20 mouse cellular contexts compared by ENCODE assay signal in the genomic region with DNA sequence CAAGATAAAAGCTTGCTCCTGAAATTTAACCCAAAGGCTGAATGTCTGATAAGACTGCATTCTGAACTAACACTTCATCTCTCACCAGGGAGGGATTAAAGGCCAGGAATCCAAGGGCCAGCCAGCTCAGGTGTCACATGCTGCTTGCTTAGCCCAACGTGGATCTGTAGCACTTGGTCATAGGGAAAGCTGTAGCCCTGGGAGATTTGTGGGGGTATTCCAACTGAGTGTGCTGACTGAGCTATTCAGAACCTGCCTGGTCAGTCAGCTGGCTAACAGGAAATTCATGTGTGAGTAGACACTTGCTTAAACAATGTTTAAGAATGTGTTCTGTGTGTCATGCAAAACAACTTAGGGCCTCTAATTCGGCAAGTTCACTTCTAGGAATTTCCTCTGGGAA. TPM values are rescaled to one million over a fixed set of nuclear protein-coding genes. Genes with fewer than 3 reads are reported as not detected.
DNase-seq lines count a peak whose midpoint lies in the region; ATAC-seq and TF ChIP-seq lines count a peak whose summit lies in the region.
"Had no signal": no experiment of that assay in that cellular context is flagged by ENCODE, and none has a peak within 500 bp of the region (broad histone marks: within the 10 kb centered on the region; RNA-seq: fewer than 3 reads in every experiment).

No protein-coding gene starts in this region.

- H3K9me3 ChIP-seq in lung, embryonic 16.5 days (ENCODE audit: control insufficient read depth, low read length) = no peaks in the 10 kb centered on the region
- H3K9me3 ChIP-seq in kidney, postnatal 0 days (replicated peaks; ENCODE audit: low read length) = no peaks in the 10 kb centered on the region
- no peaks in the 10 kb centered on the region for H3K9me3 ChIP-seq in stomach, postnatal 0 days (ENCODE audit: control insufficient read depth, low read length)
- no peaks in the 10 kb centered on the region for H3K9me3 ChIP-seq in midbrain, embryonic 14.5 days (ENCODE audit: control insufficient read depth, low read length)
- H3K9me3 ChIP-seq: embryonic facial prominence, embryonic 13.5 days; limb, embryonic 15.5 days had no signal

- H3K4me2 ChIP-seq in lung, embryonic 16.5 days (ENCODE audit: low read depth, low read length) = no peak overlapping the region
- H3K4me2 ChIP-seq in kidney, postnatal 0 days (ENCODE audit: low read length) = no peak overlapping the region
- no peak overlapping the region for H3K4me2 ChIP-seq in stomach, postnatal 0 days (replicated peaks; ENCODE audit: low read depth)
- no peak overlapping the region for H3K4me2 ChIP-seq in midbrain, embryonic 14.5 days (ENCODE audit: low read length)
- H3K4me2 ChIP-seq: embryonic facial prominence, embryonic 13.5 days; limb, embryonic 15.5 days had no signal

- TF ChIP-seq EP300 in stomach, postnatal 0 days (optimal IDR thresholded peaks at IDR 0.05) = no peak

- WGBS in lung, embryonic 16.5 days = 13% methylated on average over 2 of the region's 2 CpGs
- WGBS in lung, adult 2 months = 35% methylated on average over 2 of the region's 2 CpGs
- WGBS in kidney, postnatal 0 days = 17% methylated on average over 2 of the region's 2 CpGs
- WGBS in stomach, postnatal 0 days = 15% methylated on average over 2 of the region's 2 CpGs
- WGBS in midbrain, embryonic 14.5 days = 68% methylated on average over 2 of the region's 2 CpGs

- no peak overlapping the region for H3K4me3 ChIP-seq in lung, embryonic 16.5 days (ENCODE audit: low read length)
- H3K4me3 ChIP-seq in lung, adult 2 months (replicated peaks; ENCODE audit: extremely low read depth, low read depth, low read length) = no peak overlapping the region
- no peak overlapping the region for H3K4me3 ChIP-seq in kidney, postnatal 0 days (replicated peaks; ENCODE audit: low read depth, low read length)
- H3K4me3 ChIP-seq in stomach, postnatal 0 days (ENCODE audit: low read depth, low read length) = no peak overlapping the region
- H3K4me3 ChIP-seq in midbrain, embryonic 14.5 days (replicated peaks; ENCODE audit: low read depth, low read length) = no peak overlapping the region
- H3K4me3 ChIP-seq: embryonic facial prominence, embryonic 13.5 days; gastrocnemius, adult 2 months; limb, embryonic 15.5 days had no signal

- DNase-seq in heart, adult 11 months = peak; percentile 54
- no peak for DNase-seq in heart, adult 9 months (ENCODE audit: low spot score in 2 of 2)
- DNase-seq in lung, adult 2 months = no peak
- DNase-seq in kidney, postnatal 0 days (ENCODE audit: low spot score) = peak; percentile 42
- DNase-seq in stomach, postnatal 0 days (ENCODE audit: low spot score) = peak; percentile 50
- no peak for DNase-seq in midbrain, embryonic 14.5 days
- no peak for DNase-seq in adrenal gland, postnatal 36 days
- DNase-seq: adrenal gland, postnatal 25 days; cerebellum, adult 8-10 months; gastrocnemius, adult 2 months; right cerebral cortex, postnatal 14 days; thymus, postnatal 36 days had no signal

- no peak for TF ChIP-seq CTCF in lung, adult 2 months (IDR thresholded peaks at IDR 0.05; ENCODE audit: insufficient read depth, low read length)
- TF ChIP-seq CTCF in kidney, postnatal 0 days (IDR thresholded peaks at IDR 0.05; ENCODE audit: low read depth) = no peak
- no peak for TF ChIP-seq CTCF in stomach, postnatal 0 days (IDR thresholded peaks at IDR 0.05; ENCODE audit: low read depth)

- H3K9ac ChIP-seq in lung, embryonic 16.5 days (ENCODE audit: low read length) = no peak overlapping the region
- no peak overlapping the region for H3K9ac ChIP-seq in kidney, postnatal 0 days (ENCODE audit: low read depth, low read length)
- no peak overlapping the region for H3K9ac ChIP-seq in stomach, postnatal 0 days (ENCODE audit: low read length)
- H3K9ac ChIP-seq in midbrain, embryonic 14.5 days (replicated peaks; ENCODE audit: low read length) = no peak overlapping the region
- H3K9ac ChIP-seq: embryonic facial prominence, embryonic 13.5 days; limb, embryonic 15.5 days had no signal

- no peak overlapping the region for H3K27ac ChIP-seq in lung, embryonic 16.5 days (ENCODE audit: low read length)
- H3K27ac ChIP-seq in kidney, postnatal 0 days = no peak overlapping the region
- H3K27ac ChIP-seq in stomach, postnatal 0 days (replicated peaks) = peak overlapping the region; percentile 70
- H3K27ac ChIP-seq in midbrain, embryonic 14.5 days (replicated peaks; ENCODE audit: low read depth, low read length) = no peak overlapping the region
- H3K27ac ChIP-seq: embryonic facial prominence, embryonic 13.5 days; gastrocnemius, adult 2 months; limb, embryonic 15.5 days had no signal

- peak; percentile 62 for ATAC-seq in lung, embryonic 16.5 days (ENCODE audit: low read depth)
- peak; percentile 78; the same call in 1 of the 2 replicates for ATAC-seq in kidney, postnatal 0 days (replicated peaks; ENCODE audit: low FRiP score, low read depth)
- peak; percentile 82 for ATAC-seq in stomach, postnatal 0 days (ENCODE audit: low FRiP score, low TSS enrichment)
- no peak for ATAC-seq in midbrain, embryonic 14.5 days (ENCODE audit: low FRiP score, low TSS enrichment)

- no peaks in the 10 kb centered on the region for H3K27me3 ChIP-seq in lung, embryonic 16.5 days (ENCODE audit: control insufficient read depth, insufficient read depth, low read depth, low read length)
- no peaks in the 10 kb centered on the region for H3K27me3 ChIP-seq in kidney, postnatal 0 days (ENCODE audit: insufficient read depth, low read length)
- H3K27me3 ChIP-seq in stomach, postnatal 0 days (ENCODE audit: control insufficient read depth, insufficient read depth, low read length) = no peaks in the 10 kb centered on the region
- no peaks in the 10 kb centered on the region for H3K27me3 ChIP-seq in midbrain, embryonic 14.5 days (ENCODE audit: control insufficient read depth, insufficient read depth, low read length)
- H3K27me3 ChIP-seq: CH12.LX; embryonic facial prominence, embryonic 13.5 days; limb, embryonic 15.5 days had no signal

- no peak for TF ChIP-seq POLR2A in lung, adult 2 months (IDR thresholded peaks at IDR 0.05; ENCODE audit: borderline replicate concordance, extremely low read depth, low read depth, low read length)

- H3K4me1 ChIP-seq in lung, embryonic 16.5 days (replicated peaks; ENCODE audit: control insufficient read depth, insufficient read depth, low read length) = no peaks in the 10 kb centered on the region
- peaks cover 3% of the 10 kb centered on the region; the same call in 1 of the 2 replicates for H3K4me1 ChIP-seq in lung, adult 2 months (ENCODE audit: control insufficient read depth, insufficient read depth, low read length)
- H3K4me1 ChIP-seq in kidney, postnatal 0 days (replicated peaks; ENCODE audit: insufficient read depth, low read length) = no peaks in the 10 kb centered on the region
- H3K4me1 ChIP-seq in stomach, postnatal 0 days (replicated peaks; ENCODE audit: control insufficient read depth, insufficient read depth) = no peaks in the 10 kb centered on the region; the same call in 1 of the 2 replicates
- H3K4me1 ChIP-seq in midbrain, embryonic 14.5 days (ENCODE audit: control insufficient read depth, insufficient read depth, low read length) = no peaks in the 10 kb centered on the region
- H3K4me1 ChIP-seq: embryonic facial prominence, embryonic 13.5 days; limb, embryonic 15.5 days had no signal

- no peaks in the 10 kb centered on the region for H3K36me3 ChIP-seq in lung, embryonic 16.5 days (ENCODE audit: control insufficient read depth, insufficient read depth, low read length)
- H3K36me3 ChIP-seq in kidney, postnatal 0 days (ENCODE audit: insufficient read depth, low read length) = no peaks in the 10 kb centered on the region
- H3K36me3 ChIP-seq in stomach, postnatal 0 days (ENCODE audit: control insufficient read depth, insufficient read depth, low read length) = no peaks in the 10 kb centered on the region
- no peaks in the 10 kb centered on the region for H3K36me3 ChIP-seq in midbrain, embryonic 14.5 days (ENCODE audit: control insufficient read depth, insufficient read depth, low read length)
- H3K36me3 ChIP-seq: embryonic facial prominence, embryonic 13.5 days; limb, embryonic 15.5 days had no signal

RNA-seq across cellular contexts. Expression of a gene that starts 9.3 kb away (rescaled TPM):
- 12.4 and 14.6 TPM in 2 replicates for polyA plus RNA-seq in lung, embryonic 16.5 days (2015; fragmentation: Nextera tagmentation; extraction: Ambion mirVana)
- polyA plus RNA-seq in lung, adult 2 months (2012; rRNA removed) = 10.8 and 14.2 TPM in 2 replicates
- polyA plus RNA-seq in kidney, postnatal 0 days (2015; fragmentation: Nextera tagmentation; extraction: Ambion mirVana) = 6.8 and 7.4 TPM in 2 replicates
- 7.4 and 7.9 TPM in 2 replicates for polyA plus RNA-seq in stomach, postnatal 0 days (2015; fragmentation: Nextera tagmentation; extraction: Ambion mirVana)
- polyA plus RNA-seq in midbrain, embryonic 14.5 days (2014; fragmentation: Nextera tagmentation; extraction: Ambion mirVana) = not detected in 2 replicates
- under 1 TPM in 1 of 2 experiments, not detected in 1; 0.13 TPM for total RNA-seq in adrenal gland, postnatal 36 days (2021)
- total RNA-seq: gastrocnemius, adult 2 months; granulocyte monocyte progenitor cell, adult 5-6 weeks had no signal

RNA-seq across cellular contexts. Expression of a gene that starts 54.0 kb away (rescaled TPM):
- 7.4 and 8.0 TPM in 2 replicates for polyA plus RNA-seq in lung, embryonic 16.5 days (2015; fragmentation: Nextera tagmentation; extraction: Ambion mirVana)
- 7.3 and 14.5 TPM in 2 replicates for polyA plus RNA-seq in lung, adult 2 months (2012; rRNA removed)
- polyA plus RNA-seq in kidney, postnatal 0 days (2015; fragmentation: Nextera tagmentation; extraction: Ambion mirVana) = 8.2 and 12.2 TPM in 2 replicates
- 15.1 and 16.8 TPM in 2 replicates for polyA plus RNA-seq in stomach, postnatal 0 days (2015; fragmentation: Nextera tagmentation; extraction: Ambion mirVana)
- 26.6 and 41.2 TPM in 2 replicates for polyA plus RNA-seq in midbrain, embryonic 14.5 days (2014; fragmentation: Nextera tagmentation; extraction: Ambion mirVana)
- 10 to 100 TPM in 1 of 2 experiments, 1 to 10 TPM in 1; 9.3 to 10.2 TPM for total RNA-seq in adrenal gland, postnatal 36 days (2021)

RNA-seq across cellular contexts. Expression of a gene that starts 55.8 kb away (rescaled TPM):
- 3.1 and 5.4 TPM in 2 replicates for polyA plus RNA-seq in lung, embryonic 16.5 days (2015; fragmentation: Nextera tagmentation; extraction: Ambion mirVana)
- polyA plus RNA-seq in lung, adult 2 months (2012; rRNA removed) = 151 and 180 TPM in 2 replicates
- 0.69 and 1.6 TPM in 2 replicates for polyA plus RNA-seq in kidney, postnatal 0 days (2015; fragmentation: Nextera tagmentation; extraction: Ambion mirVana)
- 13.9 and 17.1 TPM in 2 replicates for polyA plus RNA-seq in stomach, postnatal 0 days (2015; fragmentation: Nextera tagmentation; extraction: Ambion mirVana)
- 0.51 and 0.53 TPM in 2 replicates for polyA plus RNA-seq in midbrain, embryonic 14.5 days (2014; fragmentation: Nextera tagmentation; extraction: Ambion mirVana)
- 10 to 100 TPM; 30.4 to 58.6 TPM for total RNA-seq in adrenal gland, postnatal 36 days (2021)
- total RNA-seq: CH12.LX; granulocyte monocyte progenitor cell, adult 5-6 weeks; megakaryocyte-erythroid progenitor cell, adult 5-6 weeks had no signal
- polyA plus RNA-seq: hindbrain, embryonic 11.5 days; neural tube, embryonic 11.5 days had no signal

Comparison
In these comparisons a context has a peak if more than half of its experiments do, and no peak if none do; other contexts are left out.
1. DNase-seq: peak in heart, adult 11 months (single experiment), kidney, postnatal 0 days (single experiment) and stomach, postnatal 0 days (single experiment); none in heart, adult 9 months (0 of 2), lung, adult 2 months (single experiment), midbrain, embryonic 14.5 days (single experiment) and adrenal gland, postnatal 36 days (0 of 2).